Mouse (Mus musculus) small intestine, adult 2 months (tissue): ENCODE data around the gene Mapkapk5. TPM values are rescaled to one million over a fixed set of nuclear protein-coding genes. Genes with fewer than 3 reads are reported as not detected.
A peak's percentile ranks its signal among the peaks of the same experiment; 100 is the strongest.

Experiments used
- H3K27ac ChIP-seq: fragments of 200-500 bp; 2 replicates; pipeline ENCODE4 v1.5.1; 2012; ENCODE audit warnings: low read depth, low read length, control low read depth, inconsistent platforms; ENCODE audit not compliant: insufficient read depth
- H3K27me3 ChIP-seq: fragments of 200-500 bp; 2 replicates; pipeline ENCODE4 v1.6.1; 2012; ENCODE audit warnings: mild to moderate bottlenecking, moderate library complexity, low read length, inconsistent platforms; ENCODE audit not compliant: control insufficient read depth, insufficient read depth
- H3K36me3 ChIP-seq: fragments of 200-500 bp; 2 replicates; pipeline ENCODE4 v1.6.1; 2012; ENCODE audit warnings: mild to moderate bottlenecking, low read length, control low read depth, inconsistent platforms; ENCODE audit not compliant: control insufficient read depth, insufficient read depth
- H3K4me1 ChIP-seq: fragments of 200-500 bp; 2 replicates; pipeline ENCODE4 v1.6.1; 2012; ENCODE audit warnings: low read length, inconsistent platforms, mixed read lengths; ENCODE audit not compliant: control insufficient read depth, insufficient read depth, insufficient read length
- H3K4me3 ChIP-seq: fragments of 200-500 bp; 2 replicates; pipeline ENCODE4 v1.5.1; 2012; ENCODE audit warnings: low read depth, mild to moderate bottlenecking, control low read depth, inconsistent platforms, low read length, moderate library complexity
- CTCF ChIP-seq: fragments of 200-500 bp; IDR thresholded peaks from 2 replicates; pipeline ENCODE4 v1.5.1; 2012; ENCODE audit warnings: low read depth, mild to moderate bottlenecking, control low read depth, inconsistent platforms, low read length, moderate library complexity, mixed read lengths; ENCODE audit not compliant: insufficient replicate concordance, insufficient read length; ENCODE audit errors: extremely low read depth
- POLR2A ChIP-seq: fragments of 200-500 bp; IDR thresholded peaks from 2 replicates; pipeline ENCODE4 v1.6.1; 2012; ENCODE audit warnings: low read depth, mild to moderate bottlenecking, control low read depth, inconsistent platforms, low read length, moderate library complexity
- WGBS: fragments of 180-500 bp; shearing (Covaris S2); methylation state at CpG from one replicate; pipeline ENCODE4 v1.1.7; 2018; 5-methylcytosine and 5-hydroxymethylcytosine counted together
- polyA plus RNA-seq: library from polyadenylated mRNA; depleted of rRNA; stranded (reverse); fragments of >200 nt; gene quantifications from 2 replicates; pipeline ENCODE4 v1.2.3, GENCODE M21; 2012

The Mapkapk5 gene
- polyA plus RNA-seq, 1 experiment, result 36.5 TPM

DNA sequence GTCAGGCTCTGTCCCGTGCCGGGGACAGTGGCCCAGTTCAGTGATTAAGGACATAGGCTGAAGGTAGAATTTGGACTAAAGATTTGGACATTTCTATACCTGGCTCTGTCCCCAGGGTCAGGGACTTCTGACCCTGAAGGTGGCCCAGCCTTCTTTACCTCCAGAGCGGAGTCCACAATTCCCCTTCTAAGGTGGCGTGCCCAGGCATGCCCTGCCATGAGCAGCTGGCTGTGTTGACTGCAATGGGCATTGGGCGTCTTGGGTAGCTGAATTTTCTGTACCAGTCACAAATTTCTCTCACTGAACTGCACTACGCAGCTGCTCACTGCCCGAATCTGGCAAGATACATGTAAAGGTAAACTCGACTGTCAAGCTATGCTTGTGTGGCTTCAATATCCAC is 36.2 kb upstream of the Mapkapk5 start:
- H3K4me3 ChIP-seq, result no peak overlapping the region
- no peak for TF ChIP-seq CTCF
- no peak for TF ChIP-seq POLR2A
- H3K27ac ChIP-seq, result no peak overlapping the region
- 90% methylated on average over 8 of the region's 8 CpGs for WGBS
- peaks cover 20% of the 10 kb centered on the region for H3K36me3 ChIP-seq
- H3K4me1 ChIP-seq, result peaks cover 14% of the 10 kb centered on the region; the same call in 1 of the 2 replicates
- H3K27me3 ChIP-seq, result no peaks in the 10 kb centered on the region

- TF ChIP-seq POLR2A (no peak), CTCF (no peak)
- Histone ChIP-seq H3K27ac (no peak overlapping the region), H3K36me3 (peaks cover 61% of the 10 kb centered on the region), H3K27me3 (no peaks in the 10 kb centered on the region), H3K4me1 (no peaks in the 10 kb centered on the region), H3K4me3 (no peak overlapping the region)
- WGBS, result 90% methylated on average over 11 of the region's 11 CpGs
These were observed 31.3 kb upstream of the Mapkapk5 start for GRCm38 (mm10) chr5:121576927-121577488.

DNA sequence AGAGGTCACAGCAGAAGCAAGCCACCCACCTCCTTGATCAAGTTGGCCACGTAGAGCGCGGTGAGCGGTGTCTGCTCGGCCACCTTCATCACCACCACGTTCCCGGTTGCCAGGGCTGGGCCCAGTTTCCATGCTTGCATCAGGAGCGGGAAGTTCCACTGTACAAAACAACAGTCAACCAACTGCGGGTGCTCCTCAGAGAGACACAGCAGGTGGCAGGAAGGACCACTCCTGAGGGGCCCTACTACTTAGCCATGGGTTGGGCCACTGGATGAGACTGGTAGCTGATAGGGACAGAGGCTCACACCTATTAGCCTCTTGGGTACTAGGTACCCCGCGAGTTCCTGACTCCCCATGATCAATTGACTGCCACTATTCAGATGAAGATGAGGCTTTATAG is 30.2 kb upstream of the Mapkapk5 start:
- no peak for TF ChIP-seq CTCF
- TF ChIP-seq POLR2A, result no peak
- WGBS, result 96% methylated on average over 11 of the region's 11 CpGs
- no peak overlapping the region for H3K4me3 ChIP-seq
- H3K4me1 ChIP-seq, result no peaks in the 10 kb centered on the region
- H3K36me3 ChIP-seq, result peaks cover 71% of the 10 kb centered on the region
- H3K27me3 ChIP-seq, result no peaks in the 10 kb centered on the region
- no peak overlapping the region for H3K27ac ChIP-seq

GRCm38 (mm10) chr5:121574145-121574544 is 28.4 kb upstream of the Mapkapk5 start:
- 86% methylated on average over 13 of the region's 13 CpGs for WGBS
- TF ChIP-seq POLR2A (no peak), CTCF (no peak)

GRCm38 (mm10) chr5:121570787-121571186 is 25.1 kb upstream of the Mapkapk5 start:
- H3K27ac ChIP-seq, result no peak overlapping the region
- no peak overlapping the region for H3K4me3 ChIP-seq
- WGBS, result 72% methylated on average over 1 of the region's 1 CpGs
- peaks cover 11% of the 10 kb centered on the region; the same call in 1 of the 2 replicates for H3K4me1 ChIP-seq
- TF ChIP-seq CTCF (no peak), POLR2A (no peak)
- no peaks in the 10 kb centered on the region for H3K27me3 ChIP-seq
- peaks cover 64% of the 10 kb centered on the region for H3K36me3 ChIP-seq

More at GRCm38 (mm10) chr5:121574145-121574544, 28.4 kb upstream of the Mapkapk5 start:
- Histone ChIP-seq H3K27ac (no peak overlapping the region), H3K27me3 (no peaks in the 10 kb centered on the region), H3K36me3 (peaks cover 73% of the 10 kb centered on the region), H3K4me3 (no peak overlapping the region), H3K4me1 (no peaks in the 10 kb centered on the region)

DNA sequence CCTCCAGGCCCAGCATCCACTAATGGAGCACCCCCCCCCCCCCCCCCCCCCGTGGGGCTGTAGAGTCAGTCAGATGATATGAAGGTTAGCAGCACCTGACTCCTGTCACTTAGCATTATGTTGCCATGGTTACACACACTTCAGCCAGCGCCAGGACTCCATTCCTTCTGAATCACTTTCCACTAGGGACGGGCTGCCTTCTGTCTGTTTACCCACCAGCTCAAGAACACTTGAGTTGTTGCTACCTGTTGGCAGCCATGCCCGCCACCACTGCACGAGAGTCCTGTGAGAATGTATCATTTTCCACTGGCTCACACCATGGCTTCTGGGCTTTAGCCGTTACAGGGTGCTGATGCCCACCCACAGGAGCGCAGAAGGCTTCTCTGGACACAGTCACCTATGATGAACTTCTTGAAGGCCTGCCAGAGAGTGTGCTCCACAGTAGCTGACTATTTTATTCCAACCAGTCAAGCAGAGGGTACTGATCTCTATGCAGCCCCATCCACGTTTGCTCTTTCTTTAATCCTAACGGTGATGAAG is 24.2 kb upstream of the Mapkapk5 start:
- 80% methylated on average over 9 of the region's 9 CpGs for WGBS
- H3K36me3 ChIP-seq, result peaks cover 57% of the 10 kb centered on the region

GRCm38 (mm10) chr5:121566035-121566681 is 20.5 kb upstream of the Mapkapk5 start:
- no peaks in the 10 kb centered on the region for H3K27me3 ChIP-seq
- no peak overlapping the region for H3K4me3 ChIP-seq
- peak overlapping the region; percentile 79 for H3K27ac ChIP-seq
- TF ChIP-seq POLR2A (no peak), CTCF (0 out of 2 replicates have a peak, but pooled peaks have one; percentile 1)
- WGBS, result 37% methylated on average over 16 of the region's 16 CpGs
- peaks cover 25% of the 10 kb centered on the region; the same call in 1 of the 2 replicates for H3K4me1 ChIP-seq
- peaks cover 23% of the 10 kb centered on the region for H3K36me3 ChIP-seq

More for the DNA sequence above, 24.2 kb upstream of the Mapkapk5 start:
- no peak overlapping the region for H3K4me3 ChIP-seq
- H3K27me3 ChIP-seq, result no peaks in the 10 kb centered on the region
- no peak for TF ChIP-seq POLR2A
- TF ChIP-seq CTCF, result no peak
- H3K4me1 ChIP-seq, result peaks cover 18% of the 10 kb centered on the region; the same call in 1 of the 2 replicates
- H3K27ac ChIP-seq, result no peak overlapping the region
